9 mouse cellular contexts compared by ENCODE assay signal in genomic region chr7:75397559-75397958, GRCm38 (mm10). TPM values are rescaled to one million over a fixed set of nuclear protein-coding genes. Genes with fewer than 3 reads are reported as not detected.
A peak's percentile ranks its signal among the peaks of the same experiment; 100 is the strongest.
DNase-seq lines count a peak whose midpoint lies in the region; ATAC-seq and TF ChIP-seq lines count a peak whose summit lies in the region.
"Had no signal": no experiment of that assay in that cellular context is flagged by ENCODE, and none has a peak within 500 bp of the region (broad histone marks: within the 10 kb centered on the region; RNA-seq: fewer than 3 reads in every experiment).

No protein-coding gene starts in this region.

- ATAC-seq in megakaryocyte-erythroid progenitor cell, adult 5-6 weeks (replicated peaks; ENCODE audit: low FRiP score, low TSS enrichment, poor library complexity, severe bottlenecking): peak; percentile 51
- ATAC-seq in hindbrain, embryonic 11.5 days (ENCODE audit: low FRiP score): no peak
- ATAC-seq in forebrain, embryonic 11.5 days (replicated peaks; ENCODE audit: low FRiP score): no peak

- 32% methylated on average over 7 of the region's 7 CpGs for WGBS in hindbrain, embryonic 11.5 days
- WGBS in forebrain, embryonic 11.5 days: 26% methylated on average over 7 of the region's 7 CpGs

- no peaks in the 10 kb centered on the region for H3K27me3 ChIP-seq in hindbrain, embryonic 11.5 days (ENCODE audit: control insufficient read depth, insufficient read depth, low read length)
- H3K27me3 ChIP-seq in forebrain, embryonic 11.5 days (ENCODE audit: control insufficient read depth, insufficient read depth, low read length): no peaks in the 10 kb centered on the region
- H3K27me3 ChIP-seq: neural tube, embryonic 13.5 days had no signal

- H3K27ac ChIP-seq in hindbrain, embryonic 11.5 days (ENCODE audit: low read depth, low read length): no peak overlapping the region
- H3K27ac ChIP-seq in forebrain, embryonic 11.5 days (ENCODE audit: low read depth, low read length): no peak overlapping the region
- no peak overlapping the region for H3K27ac ChIP-seq in left cerebral cortex, adult 2 months
- H3K27ac ChIP-seq: neural tube, embryonic 13.5 days had no signal

- DNase-seq in heart, adult 11 months: peak; percentile 94
- no peak for DNase-seq in heart, adult 8-10 months (ENCODE audit: low spot score)
- peak; percentile 66 for DNase-seq in adrenal gland, adult 8-10 months
- peak; percentile 63 for DNase-seq in heart, postnatal 4 days
- DNase-seq in hindbrain, embryonic 11.5 days (ENCODE audit: low spot score): no peak
- DNase-seq in forebrain, embryonic 11.5 days (ENCODE audit: low spot score): no peak
- DNase-seq in left cerebral cortex, adult 2 months (ENCODE audit: extremely low spot score in 1 of 2, low spot score in 2 of 2): no peak

- no peaks in the 10 kb centered on the region for H3K36me3 ChIP-seq in hindbrain, embryonic 11.5 days (ENCODE audit: control insufficient read depth, insufficient read depth, low read length)
- H3K36me3 ChIP-seq in forebrain, embryonic 11.5 days (ENCODE audit: control insufficient read depth, insufficient read depth, low read length): no peaks in the 10 kb centered on the region
- H3K36me3 ChIP-seq: neural tube, embryonic 13.5 days had no signal

- no peak overlapping the region for H3K4me2 ChIP-seq in hindbrain, embryonic 11.5 days (replicated peaks; ENCODE audit: low read depth, low read length)
- no peak overlapping the region for H3K4me2 ChIP-seq in forebrain, embryonic 11.5 days (ENCODE audit: low read depth, low read length, severe bottlenecking)
- H3K4me2 ChIP-seq: neural tube, embryonic 13.5 days had no signal

- no peak overlapping the region for H3K9ac ChIP-seq in hindbrain, embryonic 11.5 days (ENCODE audit: low read depth, low read length)
- no peak overlapping the region for H3K9ac ChIP-seq in forebrain, embryonic 11.5 days (ENCODE audit: low read length)
- H3K9ac ChIP-seq: neural tube, embryonic 13.5 days had no signal

- no peaks in the 10 kb centered on the region for H3K4me1 ChIP-seq in hindbrain, embryonic 11.5 days (replicated peaks; ENCODE audit: control insufficient read depth, insufficient read depth, low read length)
- no peaks in the 10 kb centered on the region for H3K4me1 ChIP-seq in forebrain, embryonic 11.5 days (replicated peaks; ENCODE audit: control insufficient read depth, insufficient read depth, low read length)
- H3K4me1 ChIP-seq: neural tube, embryonic 13.5 days had no signal

- no peaks in the 10 kb centered on the region for H3K9me3 ChIP-seq in hindbrain, embryonic 11.5 days (ENCODE audit: control insufficient read depth, low read length)
- H3K9me3 ChIP-seq in forebrain, embryonic 11.5 days (ENCODE audit: control insufficient read depth, low read length): no peaks in the 10 kb centered on the region
- H3K9me3 ChIP-seq: neural tube, embryonic 13.5 days had no signal

- intact Hi-C loops in left cerebral cortex, adult 2 months (cut with DNase I): loop anchor here (5.0 kb wide), 1 partner anchor 60 kb away; the partner anchor contains the start of gene Akap13

- H3K4me3 ChIP-seq in hindbrain, embryonic 11.5 days (ENCODE audit: low read depth, low read length): no peak overlapping the region
- no peak overlapping the region for H3K4me3 ChIP-seq in forebrain, embryonic 11.5 days (ENCODE audit: low read depth, low read length)
- H3K4me3 ChIP-seq in left cerebral cortex, adult 2 months: no peak overlapping the region
- H3K4me3 ChIP-seq: neural tube, embryonic 13.5 days had no signal

- TF ChIP-seq CTCF in left cerebral cortex, adult 2 months (IDR thresholded peaks at IDR 0.05): no peak

RNA-seq across cellular contexts. Expression of gene Akap13, which starts 57.8 kb away (rescaled TPM):
- 10 to 100 TPM; 70.2 to 79.8 (median 75.9) TPM for total RNA-seq in heart, adult 8-10 months (2022)
- total RNA-seq in adrenal gland, adult 8-10 months (2022): 100 to 1,000 TPM in 2 of 4 experiments, 10 to 100 TPM in 2; 52.8 to 141 (median 95.6) TPM
- total RNA-seq in heart, postnatal 4 days (2021): 100 to 1,000 TPM; 110 to 113 TPM
- total RNA-seq in megakaryocyte-erythroid progenitor cell, adult 5-6 weeks (2014; fragmentation: Nextera tagmentation): 74.9 and 87.9 TPM in 2 replicates
- total RNA-seq in megakaryocyte-erythroid progenitor cell, adult 5-6 weeks (2017): 63.3 and 152 TPM in 2 replicates
- 25.0 and 32.1 TPM in 2 replicates for polyA plus RNA-seq in hindbrain, embryonic 11.5 days (2014; fragmentation: Nextera tagmentation; extraction: Ambion mirVana)
- 27.7 and 31.0 TPM in 2 replicates for polyA plus RNA-seq in forebrain, embryonic 11.5 days (2014; fragmentation: Nextera tagmentation; extraction: Ambion mirVana)
- 10 to 100 TPM; 26.8 to 28.7 TPM for total RNA-seq in left cerebral cortex, adult 2 months (2021)

Comparison
In these comparisons a context has a peak if more than half of its experiments do, and no peak if none do; other contexts are left out.
1. DNase-seq: peak in heart, adult 11 months (single experiment), adrenal gland, adult 8-10 months (single experiment) and heart, postnatal 4 days (single experiment); none in heart, adult 8-10 months (single experiment), hindbrain, embryonic 11.5 days (single experiment), forebrain, embryonic 11.5 days (single experiment) and left cerebral cortex, adult 2 months (0 of 2).